Mouse (Mus musculus) ovary, adult 10 weeks (tissue): Measurements from ENCODE around the gene Rtl10. TPM values are rescaled to one million over a fixed set of nuclear protein-coding genes. Genes with fewer than 3 reads are reported as not detected.

ENCODE experiments used
- polyA plus RNA-seq: library from polyadenylated mRNA; stranded (reverse); fragments of 350-450 nt; fragmentation: Illumina TruSeq; extraction: RNeasy Lipid Tissue Mini Kit (QIAGEN cat#74804); gene quantifications from one replicate; pipeline ENCODE4 v1.2.3, GENCODE M21; 2014

Gene Rtl10
- not detected for polyA plus RNA-seq

DNA sequence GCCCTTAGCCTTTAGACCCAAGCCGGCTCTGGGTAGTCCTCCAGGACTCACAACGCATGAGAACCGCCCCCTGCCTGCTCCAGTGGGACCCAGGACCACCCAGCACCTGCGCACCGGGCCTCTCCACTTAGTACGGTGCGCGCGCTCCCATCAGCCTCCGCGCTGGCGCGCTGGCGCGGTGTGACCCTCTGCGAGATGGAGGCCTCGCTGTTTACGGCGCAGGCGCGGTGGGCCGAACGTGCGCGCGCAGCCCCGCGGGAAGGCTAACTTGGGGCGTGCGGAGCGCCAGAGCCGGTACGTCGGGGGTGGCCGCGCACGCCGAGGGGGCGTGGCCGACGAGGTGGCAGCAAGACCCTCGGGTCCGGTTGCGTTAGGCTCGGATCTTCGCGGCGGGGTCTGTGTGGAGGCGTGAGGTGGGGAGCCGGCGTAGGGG lies at the start of gene Rtl10, which contains the start of gene Gnb1l:
Rtl10 (plus strand) TSS at position 344 of the 433 bp plus-strand sequence.
Gnb1l (plus strand) TSS at position 156 of the 433 bp plus-strand sequence.

Other genes with a start within 250 kb of the Rtl10 start
- gene Gm49776, start 240.6 kb upstream of the Rtl10 start, polyA plus RNA-seq: not detected
- 42.0 TPM for gene Dgcr8, start 209.7 kb upstream of the Rtl10 start, polyA plus RNA-seq
- 1.9 TPM for gene Tango2, start 150.8 kb upstream of the Rtl10 start, polyA plus RNA-seq
- gene Arvcf, start 150.7 kb upstream of the Rtl10 start, polyA plus RNA-seq: 0.11 TPM
- gene Txnrd2, start 72.5 kb upstream of the Rtl10 start, polyA plus RNA-seq: 1.6 TPM
- gene Comt, start 72.0 kb upstream of the Rtl10 start, polyA plus RNA-seq: 4.8 TPM
- 1.1 TPM for gene Gnb1l, start 188 bp upstream of the Rtl10 start, polyA plus RNA-seq
- gene Tbx1, start 91.8 kb downstream of the Rtl10 start, polyA plus RNA-seq: 0.46 TPM
- gene Gp1bb, start 123.5 kb downstream of the Rtl10 start, polyA plus RNA-seq: not detected
- 0.83 TPM for gene Gm49601, start 127.5 kb downstream of the Rtl10 start, polyA plus RNA-seq
- not detected for gene Sept5, start 131.1 kb downstream of the Rtl10 start, polyA plus RNA-seq